Mouse (Mus musculus) G1E (cell line): ENCODE results near the gene Dync1li1.

Source experiments
- CTCF ChIP-seq: IDR thresholded peaks from 2 replicates; pipeline ENCODE4 v1.5.1; 2012; ENCODE audit warnings: low read depth, low read length, inconsistent platforms, mixed read lengths
- TAL1 ChIP-seq: conservative IDR thresholded peaks from 2 replicates; pipeline ENCODE4 v1.6.1; 2012; ENCODE audit warnings: low read depth, low read length, inconsistent platforms, mixed read lengths

DNA sequence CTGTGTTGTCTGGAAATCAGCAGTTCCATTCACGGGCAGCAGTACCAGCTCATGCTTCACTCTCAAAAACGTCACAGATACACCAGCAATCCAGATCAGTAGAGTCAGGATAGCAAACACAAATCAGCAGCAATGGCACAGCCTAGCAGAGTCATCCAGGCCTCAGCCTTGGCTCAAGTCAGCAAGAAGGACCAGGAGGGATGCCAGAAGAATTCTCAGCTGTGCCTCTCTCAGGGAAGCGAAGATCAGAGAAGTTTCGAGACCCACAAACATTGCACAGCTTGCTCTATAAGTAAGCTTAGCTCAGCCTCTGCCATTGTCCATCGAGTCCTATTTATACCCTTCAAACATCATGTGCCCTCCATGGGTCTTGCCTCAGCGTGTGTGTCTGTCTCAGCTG, 8.1 kb upstream of the Dync1li1 start:
- TF ChIP-seq CTCF: no peak
- TF ChIP-seq TAL1: no peak
